Comparison of ENCODE assay signal across 9 mouse cellular contexts in genomic region chr1:88562361-88562760, GRCm38 (mm10). TPM values are rescaled to one million over a fixed set of nuclear protein-coding genes. Genes with fewer than 3 reads are reported as not detected.
A peak's percentile ranks its signal among the peaks of the same experiment; 100 is the strongest.
DNase-seq lines count a peak whose midpoint lies in the region; ATAC-seq and TF ChIP-seq lines count a peak whose summit lies in the region.
"Had no signal": no experiment of that assay in that cellular context is flagged by ENCODE, and none has a peak within 500 bp of the region (broad histone marks: within the 10 kb centered on the region; RNA-seq: fewer than 3 reads in every experiment).

No protein-coding gene starts in this region.

- peaks cover 12% of the 10 kb centered on the region; the same call in 1 of the 2 replicates for H3K27me3 ChIP-seq in forebrain, embryonic 10.5 days (ENCODE audit: poor library complexity, severe bottlenecking)
- no peaks in the 10 kb centered on the region for H3K27me3 ChIP-seq in forebrain, embryonic 12.5 days
- no peaks in the 10 kb centered on the region for H3K27me3 ChIP-seq in intestine, embryonic 14.5 days (replicated peaks; ENCODE audit: control insufficient read depth, insufficient read depth, low read length)

- no peaks in the 10 kb centered on the region for H3K9me3 ChIP-seq in forebrain, embryonic 10.5 days
- no peaks in the 10 kb centered on the region for H3K9me3 ChIP-seq in forebrain, embryonic 12.5 days
- no peaks in the 10 kb centered on the region for H3K9me3 ChIP-seq in intestine, embryonic 14.5 days (ENCODE audit: control insufficient read depth, low read length)

- no peak overlapping the region for H3K4me2 ChIP-seq in forebrain, embryonic 12.5 days
- no peak overlapping the region for H3K4me2 ChIP-seq in intestine, embryonic 14.5 days (ENCODE audit: low read length)

- peak overlapping the region; percentile 42; the same call in 1 of the 2 replicates for H3K27ac ChIP-seq in forebrain, embryonic 10.5 days
- no peak overlapping the region for H3K27ac ChIP-seq in forebrain, embryonic 12.5 days
- no peak overlapping the region for H3K27ac ChIP-seq in intestine, embryonic 14.5 days (ENCODE audit: low read depth)
- H3K27ac ChIP-seq in left cerebral cortex, adult 2 months = no peak overlapping the region

- peak; percentile 92 for DNase-seq in forebrain, embryonic 10.5 days (ENCODE audit: extremely low spot score, low spot score)
- peak; percentile 89 to 90 for DNase-seq in cerebellum, postnatal 10 days
- DNase-seq in gastrocnemius, adult 18-20 months (ENCODE audit: low spot score) = peak; percentile 68
- DNase-seq in intestine, embryonic 14.5 days (ENCODE audit: low spot score) = peak; percentile 86
- DNase-seq in left cerebral cortex, adult 2 months (ENCODE audit: extremely low spot score in 1 of 2, low spot score in 2 of 2) = peak; percentile 73 to 80
- DNase-seq in spleen, adult 12 weeks (ENCODE audit: low spot score) = peak; percentile 50

- intact Hi-C loops in left cerebral cortex, adult 2 months (cut with DNase I) = loop anchor here (1.0 to 5.0 kb wide), 2 partner anchors 105 to 143 kb away; no protein-coding TSS in a partner anchor

- no peaks in the 10 kb centered on the region for H3K36me3 ChIP-seq in forebrain, embryonic 10.5 days (replicated peaks)
- no peaks in the 10 kb centered on the region for H3K36me3 ChIP-seq in forebrain, embryonic 12.5 days (replicated peaks)
- H3K36me3 ChIP-seq in intestine, embryonic 14.5 days (ENCODE audit: control insufficient read depth, insufficient read depth, low read length) = no peaks in the 10 kb centered on the region

- no peak overlapping the region for H3K4me3 ChIP-seq in forebrain, embryonic 10.5 days
- H3K4me3 ChIP-seq in forebrain, embryonic 12.5 days (replicated peaks) = no peak overlapping the region
- H3K4me3 ChIP-seq in intestine, embryonic 14.5 days (ENCODE audit: low read depth, low read length) = no peak overlapping the region
- no peak overlapping the region for H3K4me3 ChIP-seq in left cerebral cortex, adult 2 months
- H3K4me3 ChIP-seq: myocyte had no signal

- TF ChIP-seq CTCF in left cerebral cortex, adult 2 months (IDR thresholded peaks at IDR 0.05) = peak; percentile 95

- no peak for ATAC-seq in forebrain, embryonic 12.5 days (ENCODE audit: low FRiP score)
- no peak; the same call in 1 of the 2 replicates for ATAC-seq in intestine, embryonic 14.5 days (replicated peaks; ENCODE audit: low FRiP score, low TSS enrichment, low read depth)
- peak; percentile 85 for ATAC-seq in megakaryocyte-erythroid progenitor cell, adult 5-6 weeks (replicated peaks; ENCODE audit: low FRiP score, low TSS enrichment, poor library complexity, severe bottlenecking)

- peaks cover 20% of the 10 kb centered on the region for H3K4me1 ChIP-seq in forebrain, embryonic 10.5 days
- peaks cover 9% of the 10 kb centered on the region for H3K4me1 ChIP-seq in forebrain, embryonic 12.5 days
- H3K4me1 ChIP-seq in intestine, embryonic 14.5 days (replicated peaks; ENCODE audit: control insufficient read depth, insufficient read depth, low read length) = peaks cover 12% of the 10 kb centered on the region

- WGBS in forebrain, embryonic 10.5 days = 21% methylated on average over 3 of the region's 3 CpGs
- WGBS in forebrain, embryonic 12.5 days = 15% methylated on average over 3 of the region's 3 CpGs
- WGBS in intestine, embryonic 14.5 days = 43% methylated on average over 3 of the region's 3 CpGs

- H3K9ac ChIP-seq in forebrain, embryonic 12.5 days = no peak overlapping the region
- no peak overlapping the region for H3K9ac ChIP-seq in intestine, embryonic 14.5 days (ENCODE audit: low read length)

RNA-seq across cellular contexts. Expression of gene Glrp1, which starts 52.5 kb away (rescaled TPM):
- not detected in 2 replicates for polyA plus RNA-seq in forebrain, embryonic 10.5 days (2016; fragmentation: Nextera tagmentation; extraction: Ambion mirVana)
- not detected in 2 replicates for polyA plus RNA-seq in forebrain, embryonic 12.5 days (2016; fragmentation: Nextera tagmentation; extraction: Ambion mirVana)
- total RNA-seq in gastrocnemius, adult 18-20 months (2021) = not detected
- not detected in 2 replicates for polyA plus RNA-seq in intestine, embryonic 14.5 days (2014; fragmentation: Nextera tagmentation; extraction: Ambion mirVana)
- total RNA-seq in left cerebral cortex, adult 2 months (2021) = not detected
- 1.7 TPM in 1 of 2 replicates, not detected in the other for total RNA-seq in megakaryocyte-erythroid progenitor cell, adult 5-6 weeks (2014; fragmentation: Nextera tagmentation)
- total RNA-seq in megakaryocyte-erythroid progenitor cell, adult 5-6 weeks (2017) = 0.23 and 1.6 TPM in 2 replicates
